Mouse (Mus musculus): Measurements from ENCODE around the gene Col27a1. TPM values are rescaled to one million over a fixed set of nuclear protein-coding genes. Genes with fewer than 3 reads are reported as not detected.

Col27a1 gene
- total and polyA plus RNA-seq, 3 experiments, result not detected

GRCm38 (mm10) chr4:63382676-63383369, 169.0 kb downstream of the Col27a1 start:
- Histone ChIP-seq H3K27me3 (ENCODE audit: control insufficient read depth in 1 of 2, insufficient read depth in 2 of 2, low read length in 2 of 2) (no peaks in the 10 kb centered on the region), H3K9me3 (replicated peaks; ENCODE audit: insufficient read depth, low read length) (no peaks in the 10 kb centered on the region), H3K4me3 (ENCODE audit: control insufficient read depth in 1 of 2, insufficient read depth in 1 of 2, low read depth in 2 of 2, low read length in 2 of 2) (no peak overlapping the region), H3K27ac (ENCODE audit: control insufficient read depth, low read depth, low read length) (peak overlapping the region; percentile 49), H3K36me3 (ENCODE audit: control insufficient read depth in 1 of 2, insufficient read depth in 2 of 2, low read length in 2 of 2) (peaks cover 0 to 39% of the 10 kb centered on the region in 2 experiments; a peak in 3 of 4 replicates), H3K79me2 (ENCODE audit: control insufficient read depth, insufficient read depth, low read length, poor library complexity) (no peaks in the 10 kb centered on the region), H3K4me1 (ENCODE audit: control insufficient read depth in 1 of 2, insufficient read depth in 2 of 2, low read length in 2 of 2) (peaks cover 27 to 37% of the 10 kb centered on the region in 2 experiments), H3K9ac (ENCODE audit: control insufficient read depth, low read depth, low read length, poor library complexity, severe bottlenecking) (peak overlapping the region; percentile 25; the same call in 1 of the 2 replicates)
- peak; percentile 24 for DNase-seq (ENCODE audit: low read depth, low spot score)
- TF ChIP-seq ZC3H11A (IDR thresholded peaks at IDR 0.05; ENCODE audit: low read depth, low read length) (no peak), EP300 (IDR thresholded peaks at IDR 0.05; ENCODE audit: low read depth in 1 of 2, low read length in 2 of 2) (peak; percentile 75 to 79), MXI1 (IDR thresholded peaks at IDR 0.05; ENCODE audit: low read depth, low read length) (no peak), POLR2AphosphoS5 (IDR thresholded peaks at IDR 0.05; ENCODE audit: borderline replicate concordance, low read depth, low read length) (no peak), GATA1 (IDR thresholded peaks at IDR 0.05; ENCODE audit: low read depth, low read length) (peak; percentile 76), NRF1 (IDR thresholded peaks at IDR 0.05; ENCODE audit: insufficient read depth, low read depth, low read length, poor library complexity, severe bottlenecking) (no peak), TCF12 (IDR thresholded peaks at IDR 0.05; ENCODE audit: low read depth, low read length) (peak; percentile 78), RCOR1 (IDR thresholded peaks at IDR 0.05; ENCODE audit: low read depth, low read length) (no peak), E2F4 (IDR thresholded peaks at IDR 0.05; ENCODE audit: borderline replicate concordance, low read depth, low read length) (no peak), NELFE (IDR thresholded peaks at IDR 0.05; ENCODE audit: low read depth, low read length) (no peak), JUND (IDR thresholded peaks at IDR 0.05; ENCODE audit: low read depth, low read length) (no peak), USF1 (IDR thresholded peaks at IDR 0.05; ENCODE audit: low read depth, low read length) (no peak), POLR2AphosphoS2 (IDR thresholded peaks at IDR 0.05; ENCODE audit: low read length) (no peak), TBP (IDR thresholded peaks at IDR 0.05; ENCODE audit: low read depth, low read length) (no peak), USF2 (IDR thresholded peaks at IDR 0.05; ENCODE audit: borderline replicate concordance in 1 of 2, insufficient read depth in 1 of 2, low read depth in 1 of 2, low read length in 2 of 2) (no peak), SIN3A (IDR thresholded peaks at IDR 0.05; ENCODE audit: low read length) (no peak), ELF1 (IDR thresholded peaks at IDR 0.05; ENCODE audit: low read depth, low read length) (no peak), KAT2A (conservative IDR thresholded peaks at IDR 0.05; ENCODE audit: low read depth, low read length) (no peak), CHD1 (IDR thresholded peaks at IDR 0.05; ENCODE audit: low read depth, low read length) (no peak), MAZ (IDR thresholded peaks at IDR 0.05; ENCODE audit: low read depth, low read length) (no peak), RAD21 (IDR thresholded peaks at IDR 0.05; ENCODE audit: low read depth, low read length) (no peak), ZKSCAN1 (IDR thresholded peaks at IDR 0.05; ENCODE audit: low read depth, low read length) (no peak), BHLHE40 (IDR thresholded peaks at IDR 0.05; ENCODE audit: borderline replicate concordance, low read depth, low read length) (0 out of 2 replicates have a peak, but pooled peaks have one; percentile 16), MEF2A (IDR thresholded peaks at IDR 0.05; ENCODE audit: extremely low read depth, insufficient replicate concordance, low read depth, low read length, poor library complexity, severe bottlenecking) (no peak), CTCF (IDR thresholded peaks at IDR 0.05 in 2 of 3, conservative IDR thresholded peaks at IDR 0.05 in 1 of 3; ENCODE audit: control insufficient read depth in 1 of 3, insufficient read depth in 1 of 3, low read depth in 2 of 3, low read length in 3 of 3, poor library complexity in 1 of 3, severe bottlenecking in 1 of 3) (no peak), CHD2 (IDR thresholded peaks at IDR 0.05; ENCODE audit: low read length) (no peak), GABPA (IDR thresholded peaks at IDR 0.05; ENCODE audit: low read depth, low read length) (no peak), MAX (IDR thresholded peaks at IDR 0.05; ENCODE audit: low read length) (no peak), HCFC1 (IDR thresholded peaks at IDR 0.05; ENCODE audit: low read depth, low read length) (no peak), MYB (IDR thresholded peaks at IDR 0.05; ENCODE audit: low read depth, low read length) (no peak), TAL1 (IDR thresholded peaks at IDR 0.05; ENCODE audit: low read length) (peak; percentile 32), MYC (IDR thresholded peaks at IDR 0.05; ENCODE audit: low read depth, low read length) (no peak), MAFK (IDR thresholded peaks at IDR 0.05; ENCODE audit: borderline replicate concordance, low read depth, low read length) (no peak), SMC3 (IDR thresholded peaks at IDR 0.05; ENCODE audit: low read depth, low read length) (no peak), ZNF384 (IDR thresholded peaks at IDR 0.05; ENCODE audit: low read depth, low read length) (no peak), ZMIZ1 (IDR thresholded peaks at IDR 0.05; ENCODE audit: low read depth, low read length) (no peak), UBTF (IDR thresholded peaks at IDR 0.05; ENCODE audit: borderline replicate concordance, insufficient read depth, low read depth, low read length) (no peak)
